Mouse (Mus musculus) liver, embryonic 11.5 days (tissue): ENCODE data around the gene Ahcyl2. TPM values are rescaled to one million over a fixed set of nuclear protein-coding genes. Genes with fewer than 3 reads are reported as not detected.

Source experiments
- ATAC-seq: fragments of 200-750 bp; cut with Nextera tagmentation; replicated peaks from 2 replicates; pipeline ENCODE4 v1.8.0; 2017; ENCODE audit warnings: moderate number of reproducible peaks, mild to moderate bottlenecking, moderate TSS enrichment, moderate library complexity; ENCODE audit not compliant: low FRiP score
- DNase-seq: peaks from one replicate; pipeline ENCODE4 v3.0.0-alpha.2; 2017; ENCODE audit warnings: low spot score
- H3K27ac ChIP-seq: fragments of 300-500 bp; sonication (generic); 2 replicates; pipeline ENCODE4 v1.5.1; 2014; ENCODE audit warnings: mild to moderate bottlenecking, low read depth, low read length, control low read depth
- H3K27me3 ChIP-seq: fragments of 300-500 bp; sonication (generic); replicated peaks from 2 replicates; pipeline ENCODE4 v1.6.1; 2014; ENCODE audit warnings: low read length, mixed read lengths; ENCODE audit not compliant: control insufficient read depth, insufficient read depth
- H3K36me3 ChIP-seq: fragments of 300-500 bp; sonication (generic); 2 replicates; pipeline ENCODE4 v1.6.1; 2014; ENCODE audit warnings: mild to moderate bottlenecking, low read length, moderate library complexity, mixed read lengths; ENCODE audit not compliant: control insufficient read depth, insufficient read depth
- H3K4me1 ChIP-seq: fragments of 300-500 bp; sonication (generic); replicated peaks from 2 replicates; pipeline ENCODE4 v1.6.1; 2014; ENCODE audit warnings: low read length, mixed read lengths; ENCODE audit not compliant: control insufficient read depth, insufficient read depth
- H3K4me2 ChIP-seq: fragments of 300-500 bp; sonication (generic); 2 replicates; pipeline ENCODE4 v1.6.1; 2014; ENCODE audit warnings: mild to moderate bottlenecking, control low read depth, moderate library complexity
- H3K4me3 ChIP-seq: fragments of 300-500 bp; sonication (generic); 2 replicates; pipeline ENCODE4 v1.5.1; 2014; ENCODE audit warnings: low read depth, low read length, control low read depth
- H3K9ac ChIP-seq: fragments of 300-500 bp; sonication (generic); 2 replicates; pipeline ENCODE4 v1.6.1; 2014; ENCODE audit warnings: low read depth, low read length, control low read depth
- H3K9me3 ChIP-seq: fragments of 300-500 bp; sonication (generic); 2 replicates; pipeline ENCODE4 v1.6.1; 2016; ENCODE audit warnings: low read length, inconsistent platforms, mixed read lengths; ENCODE audit not compliant: control insufficient read depth
- WGBS: fragments of 180-500 bp; shearing (Covaris S2); extraction: QIAGEN DNeasy Blood & Tissue Kit; methylation state at CpG from one replicate; pipeline ENCODE4 v1.1.7; 2014; 5-methylcytosine and 5-hydroxymethylcytosine counted together
- polyA plus RNA-seq: library from polyadenylated mRNA; unstranded; fragments of >200 nt; fragmentation: Nextera tagmentation; extraction: Ambion mirVana; gene quantifications from 2 replicates; pipeline ENCODE4 v1.2.1, GENCODE M21; 2014

The Ahcyl2 gene
- polyA plus RNA-seq, 1 experiment from 2014 or later, result 12.0 TPM

DNA sequence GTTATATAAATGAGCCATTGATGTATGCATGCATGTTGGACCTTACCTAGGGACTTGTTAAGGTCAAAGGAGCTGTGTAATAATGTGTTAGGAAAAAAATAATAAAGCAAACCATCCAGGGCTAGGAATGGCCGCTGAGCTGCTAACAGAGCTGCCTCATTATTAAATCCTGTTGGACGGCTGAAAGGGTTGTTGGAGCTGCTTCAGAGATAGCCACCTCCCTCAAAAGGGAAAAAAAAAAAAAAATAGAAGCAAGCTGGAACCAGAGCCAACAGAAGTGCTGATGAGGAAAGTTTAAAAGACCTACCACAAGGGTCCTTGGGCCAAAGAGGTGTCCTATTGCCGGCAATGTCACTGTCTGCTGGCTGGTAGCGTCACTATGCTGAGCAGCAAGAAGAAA lies 91.5 kb downstream of the Ahcyl2 start:
- Histone ChIP-seq H3K9ac (no peak overlapping the region), H3K27ac (peak overlapping the region; percentile 1; the same call in 1 of the 2 replicates), H3K4me2 (no peak overlapping the region)

DNA sequence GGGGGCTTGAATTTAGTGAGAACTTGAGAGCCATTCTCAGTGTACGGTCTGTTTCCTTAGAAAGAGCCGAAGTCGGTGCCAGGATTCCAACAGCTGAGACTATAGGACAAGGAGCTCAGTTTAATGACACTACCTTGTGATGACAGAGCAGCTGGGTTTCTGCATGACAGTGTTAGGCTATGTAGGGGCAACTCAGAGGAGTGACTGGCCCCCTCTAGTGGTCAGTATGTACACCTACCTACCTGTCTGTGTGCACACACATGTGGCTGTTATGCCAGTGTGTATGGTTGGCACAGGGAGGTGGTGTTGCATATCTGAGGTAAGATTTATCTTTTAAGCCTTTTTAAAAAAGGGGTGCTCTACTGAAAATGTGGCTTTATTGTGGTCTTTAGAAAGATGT lies 92.4 kb downstream of the Ahcyl2 start:
- Histone ChIP-seq H3K36me3 (no peaks in the 10 kb centered on the region), H3K27me3 (no peaks in the 10 kb centered on the region), H3K27ac (no peak overlapping the region), H3K4me2 (no peak overlapping the region), H3K9me3 (no peaks in the 10 kb centered on the region), H3K4me1 (peaks cover 15% of the 10 kb centered on the region), H3K9ac (no peak overlapping the region), H3K4me3 (no peak overlapping the region)
- ATAC-seq, result peak; percentile 76
- DNase-seq, result no peak
- WGBS, result 82% methylated on average over 3 of the region's 3 CpGs

More for the DNA sequence above, 91.5 kb downstream of the Ahcyl2 start:
- H3K9me3 ChIP-seq, result no peaks in the 10 kb centered on the region
- peaks cover 15% of the 10 kb centered on the region for H3K4me1 ChIP-seq
- no peak overlapping the region for H3K4me3 ChIP-seq
- 73% methylated on average over 4 of the region's 4 CpGs for WGBS
- DNase-seq, result no peak
- ATAC-seq, result no peak
- no peaks in the 10 kb centered on the region for H3K27me3 ChIP-seq
- H3K36me3 ChIP-seq, result no peaks in the 10 kb centered on the region

- no peak overlapping the region for H3K27ac ChIP-seq
- no peaks in the 10 kb centered on the region for H3K36me3 ChIP-seq
- H3K9ac ChIP-seq, result no peak overlapping the region
- no peak for DNase-seq
- H3K4me2 ChIP-seq, result no peak overlapping the region
- no peaks in the 10 kb centered on the region for H3K27me3 ChIP-seq
- no peaks in the 10 kb centered on the region for H3K9me3 ChIP-seq
- WGBS, result 83% methylated on average over 2 of the region's 2 CpGs
- no peak for ATAC-seq
- no peak overlapping the region for H3K4me3 ChIP-seq
- no peaks in the 10 kb centered on the region for H3K4me1 ChIP-seq
Observed at GRCm38 (mm10) chr6:29864926-29865325, 97.1 kb downstream of the Ahcyl2 start.

GRCm38 (mm10) chr6:29866935-29867724 lies 99.3 kb downstream of the Ahcyl2 start:
- no peaks in the 10 kb centered on the region for H3K9me3 ChIP-seq
- no peak for DNase-seq
- ATAC-seq, result no peak
- no peak overlapping the region for H3K4me3 ChIP-seq
- no peak overlapping the region for H3K9ac ChIP-seq
- H3K36me3 ChIP-seq, result no peaks in the 10 kb centered on the region
- H3K4me1 ChIP-seq, result no peaks in the 10 kb centered on the region
- no peak overlapping the region for H3K27ac ChIP-seq
- H3K4me2 ChIP-seq, result no peak overlapping the region
- 82% methylated on average over 9 of the region's 9 CpGs for WGBS
- H3K27me3 ChIP-seq, result no peaks in the 10 kb centered on the region

DNA sequence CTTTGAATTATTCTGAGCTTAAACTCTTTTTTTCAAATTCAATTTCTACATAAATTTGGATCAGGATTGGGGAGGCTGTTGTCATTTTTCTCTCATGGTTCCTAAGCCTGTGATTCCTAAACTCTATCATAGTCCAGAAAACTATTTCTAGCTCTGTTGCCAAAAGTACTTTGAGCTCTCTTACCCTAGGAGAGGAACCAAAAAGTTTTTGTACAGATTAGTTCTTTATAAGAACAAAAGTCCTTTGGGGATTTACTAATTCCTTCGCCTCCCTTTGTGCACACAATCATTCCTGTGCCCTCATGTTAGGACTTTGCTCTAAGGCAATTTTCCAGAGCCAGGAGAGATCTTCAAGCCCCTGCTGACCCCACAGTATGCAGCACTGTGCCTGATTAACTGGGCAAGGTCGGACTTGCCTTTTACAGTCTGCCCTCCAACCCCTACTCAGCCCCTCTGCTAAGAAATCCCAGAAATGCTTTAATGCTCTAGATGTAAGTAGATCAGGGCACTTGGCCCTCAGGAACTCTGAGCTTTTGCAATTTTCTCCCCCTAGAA lies 100.6 kb downstream of the Ahcyl2 start:
- H3K4me2 ChIP-seq, result no peak overlapping the region
- no peak overlapping the region for H3K9ac ChIP-seq
- H3K27ac ChIP-seq, result no peak overlapping the region
- no peak for DNase-seq
- 88% methylated on average over 2 of the region's 2 CpGs for WGBS
- no peaks in the 10 kb centered on the region for H3K36me3 ChIP-seq
- no peaks in the 10 kb centered on the region for H3K4me1 ChIP-seq
- no peak overlapping the region for H3K4me3 ChIP-seq
- ATAC-seq, result no peak
- H3K27me3 ChIP-seq, result no peaks in the 10 kb centered on the region
- no peaks in the 10 kb centered on the region for H3K9me3 ChIP-seq

DNA sequence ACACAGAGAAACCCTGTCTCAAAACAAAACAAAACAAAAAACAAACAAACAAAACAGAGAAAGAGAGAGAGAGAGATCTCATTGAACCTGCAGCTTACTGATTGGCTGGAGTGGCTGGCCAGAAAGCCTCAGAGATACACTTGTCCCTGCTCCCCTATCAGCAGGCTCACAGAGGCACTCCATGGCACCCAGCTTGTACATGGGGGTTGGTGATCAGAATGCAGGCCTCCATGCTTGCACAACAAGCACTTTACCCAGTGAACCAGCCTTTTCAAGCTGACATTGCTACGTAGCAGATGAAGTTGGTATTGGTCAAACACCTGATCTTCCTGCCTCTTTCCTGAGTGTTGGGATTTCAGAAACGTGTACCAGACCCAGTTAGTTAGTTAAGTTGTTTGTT lies 105.8 kb downstream of the Ahcyl2 start:
- ATAC-seq, result peak; percentile 81
- Histone ChIP-seq H3K27me3 (no peaks in the 10 kb centered on the region), H3K4me2 (no peak overlapping the region), H3K4me1 (no peaks in the 10 kb centered on the region), H3K36me3 (no peaks in the 10 kb centered on the region), H3K27ac (no peak overlapping the region), H3K9ac (no peak overlapping the region), H3K4me3 (no peak overlapping the region), H3K9me3 (no peaks in the 10 kb centered on the region)
- WGBS, result 71% methylated on average over 2 of the region's 2 CpGs
- DNase-seq, result no peak

DNA sequence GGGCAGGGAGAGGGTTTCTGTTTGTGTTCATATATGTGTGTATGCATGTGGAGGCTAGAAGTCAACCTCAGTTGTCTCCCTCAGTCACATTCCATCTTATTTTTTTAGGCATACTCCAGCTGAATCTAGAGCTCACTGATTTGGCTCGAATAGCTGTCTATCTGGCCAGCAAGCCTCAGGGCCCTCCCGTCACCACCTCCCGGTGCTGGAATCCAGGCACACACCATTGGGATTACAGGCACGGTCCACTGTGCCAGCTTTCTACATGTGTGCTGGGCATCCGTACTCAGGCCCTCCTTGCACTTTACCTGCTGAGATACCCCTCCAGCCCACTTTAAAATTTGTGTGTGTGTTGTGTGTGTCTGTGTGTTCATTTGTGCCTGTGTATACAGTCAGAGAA lies 107.8 kb downstream of the Ahcyl2 start:
- no peak overlapping the region for H3K9ac ChIP-seq
- no peak overlapping the region for H3K4me2 ChIP-seq
- no peaks in the 10 kb centered on the region for H3K4me1 ChIP-seq
- no peak overlapping the region for H3K27ac ChIP-seq
- 86% methylated on average over 5 of the region's 5 CpGs for WGBS
- no peaks in the 10 kb centered on the region for H3K27me3 ChIP-seq
- ATAC-seq (no peak), DNase-seq (no peak)
- H3K4me3 ChIP-seq, result no peak overlapping the region
- H3K36me3 ChIP-seq, result no peaks in the 10 kb centered on the region
- no peaks in the 10 kb centered on the region for H3K9me3 ChIP-seq

GRCm38 (mm10) chr6:29876782-29877181 lies 109.0 kb downstream of the Ahcyl2 start:
- H3K9me3 ChIP-seq, result no peaks in the 10 kb centered on the region
- ATAC-seq (no peak), DNase-seq (no peak)
- no peak overlapping the region for H3K27ac ChIP-seq
- H3K4me2 ChIP-seq, result no peak overlapping the region
- H3K27me3 ChIP-seq, result no peaks in the 10 kb centered on the region
- no peak overlapping the region for H3K9ac ChIP-seq
- H3K4me3 ChIP-seq, result no peak overlapping the region
- H3K4me1 ChIP-seq, result no peaks in the 10 kb centered on the region
- H3K36me3 ChIP-seq, result no peaks in the 10 kb centered on the region
- 85% methylated on average over 4 of the region's 4 CpGs for WGBS

DNA sequence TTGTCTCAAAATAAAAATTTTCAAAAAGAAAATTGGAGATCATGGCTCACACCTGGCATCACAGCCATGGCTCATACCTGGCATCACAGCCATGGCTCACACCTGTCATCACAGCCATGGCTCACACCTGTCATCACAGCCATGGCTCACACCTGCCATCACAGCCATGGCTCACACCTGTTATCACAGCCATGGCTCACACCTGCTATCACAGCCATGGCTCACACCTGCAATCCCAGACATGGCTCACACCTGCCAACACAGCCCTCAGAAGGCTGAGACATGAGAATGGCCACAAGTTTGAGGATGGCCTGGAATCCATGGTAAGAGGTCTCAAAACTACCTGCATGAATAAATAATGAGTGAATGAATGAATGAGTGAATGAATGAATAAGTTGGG lies 111.8 kb downstream of the Ahcyl2 start:
- ATAC-seq, result no peak
- H3K27ac ChIP-seq, result no peak overlapping the region

More for the DNA sequence above, 111.8 kb downstream of the Ahcyl2 start:
- H3K4me3 ChIP-seq, result no peak overlapping the region
- no peaks in the 10 kb centered on the region; the same call in 1 of the 2 replicates for H3K36me3 ChIP-seq
- no peaks in the 10 kb centered on the region for H3K9me3 ChIP-seq
- no peaks in the 10 kb centered on the region for H3K27me3 ChIP-seq
- H3K4me1 ChIP-seq, result no peaks in the 10 kb centered on the region
- H3K4me2 ChIP-seq, result no peak overlapping the region
- no peak overlapping the region for H3K9ac ChIP-seq
- DNase-seq, result no peak
